11 mouse cellular contexts compared by ENCODE assay signal in genomic region chr9:83804341-83804740, GRCm38 (mm10). TPM values are rescaled to one million over a fixed set of nuclear protein-coding genes. Genes with fewer than 3 reads are reported as not detected.
DNase-seq lines count a peak whose midpoint lies in the region; ATAC-seq lines count a peak whose summit lies in the region.
"Had no signal": no experiment of that assay in that cellular context is flagged by ENCODE, and none has a peak within 500 bp of the region (broad histone marks: within the 10 kb centered on the region; RNA-seq: fewer than 3 reads in every experiment).

No protein-coding gene starts in this region.

- ATAC-seq in forebrain, embryonic 16.5 days, result no peak
- ATAC-seq in megakaryocyte progenitor cell, adult 5-6 weeks (replicated peaks; ENCODE audit: poor library complexity), result peak; percentile 43; the same call in 1 of the 2 replicates
- no peak for ATAC-seq in erythroid progenitor cell, adult 5-6 weeks (replicated peaks; ENCODE audit: low FRiP score, poor library complexity, severe bottlenecking)
- no peak for ATAC-seq in heart, embryonic 12.5 days (ENCODE audit: insufficient number of reproducible peaks, low FRiP score)
- ATAC-seq: inflammation-experienced regulatory T-cells, adult 6 months; liver, embryonic 12.5 days had no signal

- H3K27me3 ChIP-seq in forebrain, embryonic 16.5 days (replicated peaks; ENCODE audit: control insufficient read depth, insufficient read depth, low read length), result no peaks in the 10 kb centered on the region
- H3K27me3 ChIP-seq in heart, embryonic 12.5 days (replicated peaks), result peaks cover 24% of the 10 kb centered on the region

- H3K36me3 ChIP-seq in forebrain, embryonic 16.5 days (ENCODE audit: control insufficient read depth, insufficient read depth), result no peaks in the 10 kb centered on the region
- no peaks in the 10 kb centered on the region for H3K36me3 ChIP-seq in heart, embryonic 12.5 days
- H3K36me3 ChIP-seq: liver, embryonic 12.5 days had no signal

- peaks cover 24% of the 10 kb centered on the region for H3K4me1 ChIP-seq in forebrain, embryonic 16.5 days (replicated peaks; ENCODE audit: control insufficient read depth, insufficient read depth, low read length)
- H3K4me1 ChIP-seq in heart, embryonic 12.5 days (replicated peaks), result peaks cover 8% of the 10 kb centered on the region

- DNase-seq in embryo, embryonic 10.5 days (ENCODE audit: low spot score), result peak; percentile 3
- DNase-seq in embryo, embryonic 9.5 days (ENCODE audit: extremely low spot score), result no peak
- peak; percentile 4 for DNase-seq in Muller cell, postnatal 12 days (ENCODE audit: inconsistent ontology term)
- no peak for DNase-seq in right cerebral cortex, postnatal 36 days (ENCODE audit: low spot score in 2 of 2)
- DNase-seq: cerebellum, adult 8-10 months had no signal

- H3K4me3 ChIP-seq in forebrain, embryonic 16.5 days (replicated peaks; ENCODE audit: low read length), result peak overlapping the region; percentile 0; the same call in 1 of the 2 replicates
- no peak overlapping the region for H3K4me3 ChIP-seq in heart, embryonic 12.5 days
- H3K4me3 ChIP-seq: liver, embryonic 12.5 days had no signal

- no peaks in the 10 kb centered on the region for H3K9me3 ChIP-seq in forebrain, embryonic 16.5 days (ENCODE audit: control insufficient read depth, low read length)
- no peaks in the 10 kb centered on the region for H3K9me3 ChIP-seq in heart, embryonic 12.5 days (replicated peaks)
- H3K9me3 ChIP-seq: liver, embryonic 12.5 days had no signal

- WGBS in forebrain, embryonic 16.5 days, result 59% methylated on average over 13 of the region's 13 CpGs
- WGBS in heart, embryonic 12.5 days, result 53% methylated on average over 13 of the region's 13 CpGs

- H3K9ac ChIP-seq in forebrain, embryonic 16.5 days (replicated peaks; ENCODE audit: low read depth, low read length), result no peak overlapping the region
- no peak overlapping the region for H3K9ac ChIP-seq in heart, embryonic 12.5 days
- H3K9ac ChIP-seq: liver, embryonic 12.5 days had no signal

- peak overlapping the region; percentile 90 for H3K4me2 ChIP-seq in forebrain, embryonic 16.5 days (ENCODE audit: low read length)
- no peak overlapping the region for H3K4me2 ChIP-seq in heart, embryonic 12.5 days

- H3K27ac ChIP-seq in forebrain, embryonic 16.5 days (ENCODE audit: low read length), result no peak overlapping the region
- no peak overlapping the region for H3K27ac ChIP-seq in heart, embryonic 12.5 days (ENCODE audit: poor library complexity, severe bottlenecking)
- H3K27ac ChIP-seq: liver, embryonic 12.5 days had no signal

RNA-seq across cellular contexts. Expression of gene Elovl4, which starts 1.7 kb away (rescaled TPM):
- 80.1 and 87.3 TPM in 2 replicates for polyA plus RNA-seq in forebrain, embryonic 16.5 days (2015; fragmentation: Nextera tagmentation; extraction: Ambion mirVana)
- not detected in 2 replicates for total RNA-seq in megakaryocyte progenitor cell, adult 5-6 weeks (2015)
- total RNA-seq in megakaryocyte progenitor cell, adult 5-6 weeks (2017), result not detected in 2 replicates
- not detected in 2 replicates for total RNA-seq in erythroid progenitor cell, adult 5-6 weeks (2015; ENCODE audit: low replicate concordance)
- not detected in 2 replicates for total RNA-seq in erythroid progenitor cell, adult 5-6 weeks (2017; ENCODE audit: low replicate concordance)
- polyA plus RNA-seq in heart, embryonic 12.5 days (2016; fragmentation: Nextera tagmentation; extraction: Ambion mirVana), result 4.0 and 4.7 TPM in 2 replicates

RNA-seq across cellular contexts. Expression of gene Ttk, which starts 30.1 kb away (rescaled TPM):
- polyA plus RNA-seq in forebrain, embryonic 16.5 days (2015; fragmentation: Nextera tagmentation; extraction: Ambion mirVana), result 14.0 and 18.3 TPM in 2 replicates
- 34.9 and 36.0 TPM in 2 replicates for total RNA-seq in megakaryocyte progenitor cell, adult 5-6 weeks (2015)
- 52.1 and 56.1 TPM in 2 replicates for total RNA-seq in megakaryocyte progenitor cell, adult 5-6 weeks (2017)
- 64.9 and 65.8 TPM in 2 replicates for total RNA-seq in erythroid progenitor cell, adult 5-6 weeks (2015; ENCODE audit: low replicate concordance)
- 79.8 and 84.0 TPM in 2 replicates for total RNA-seq in erythroid progenitor cell, adult 5-6 weeks (2017; ENCODE audit: low replicate concordance)
- 20.9 and 22.8 TPM in 2 replicates for polyA plus RNA-seq in heart, embryonic 12.5 days (2016; fragmentation: Nextera tagmentation; extraction: Ambion mirVana)

Comparison
In these comparisons a context has a peak if more than half of its experiments do, and no peak if none do; other contexts are left out.
1. DNase-seq: peak in embryo, embryonic 10.5 days (single experiment) and Muller cell, postnatal 12 days (single experiment); none in embryo, embryonic 9.5 days (single experiment) and right cerebral cortex, postnatal 36 days (0 of 2).